ENCODE assay signal across 9 mouse cellular contexts in genomic region chr17:29337979-29338823, GRCm38 (mm10). TPM values are rescaled to one million over a fixed set of nuclear protein-coding genes. Genes with fewer than 3 reads are reported as not detected.
DNase-seq lines count a peak whose midpoint lies in the region; ATAC-seq lines count a peak whose summit lies in the region.
"Had no signal": no experiment of that assay in that cellular context is flagged by ENCODE, and none has a peak within 500 bp of the region (broad histone marks: within the 10 kb centered on the region; RNA-seq: fewer than 3 reads in every experiment).

No protein-coding gene starts in this region.

- H3K9ac ChIP-seq in limb, embryonic 13.5 days: no peak overlapping the region
- H3K9ac ChIP-seq in embryonic facial prominence, embryonic 14.5 days (ENCODE audit: low read depth, low read length): no peak overlapping the region
- no peak overlapping the region for H3K9ac ChIP-seq in neural tube, embryonic 15.5 days (replicated peaks)
- H3K9ac ChIP-seq: embryonic facial prominence, embryonic 13.5 days had no signal

- no peak overlapping the region for H3K4me2 ChIP-seq in limb, embryonic 13.5 days (replicated peaks)
- no peak overlapping the region for H3K4me2 ChIP-seq in embryonic facial prominence, embryonic 14.5 days (ENCODE audit: low read depth, low read length)
- H3K4me2 ChIP-seq in neural tube, embryonic 15.5 days: no peak overlapping the region
- H3K4me2 ChIP-seq: embryonic facial prominence, embryonic 13.5 days had no signal

- DNase-seq in gastrocnemius, postnatal 25 days: peak; percentile 67
- DNase-seq in gastrocnemius, postnatal 10 days: no peak
- no peak for DNase-seq in limb, embryonic 10.5 days (ENCODE audit: low spot score)
- no peak for DNase-seq in embryonic facial prominence, embryonic 14.5 days (ENCODE audit: low spot score)
- no peak for DNase-seq in urinary bladder, postnatal 4 days (ENCODE audit: low spot score in 2 of 2)
- DNase-seq in frontal cortex, postnatal 14 days (ENCODE audit: low spot score in 2 of 2): no peak

- H3K36me3 ChIP-seq in limb, embryonic 13.5 days: peaks cover 82% of the 10 kb centered on the region
- peaks cover 92% of the 10 kb centered on the region for H3K36me3 ChIP-seq in limb, embryonic 10.5 days
- H3K36me3 ChIP-seq in embryonic facial prominence, embryonic 14.5 days (ENCODE audit: control insufficient read depth, insufficient read depth, low read length): peaks cover 80% of the 10 kb centered on the region
- H3K36me3 ChIP-seq in neural tube, embryonic 15.5 days: peaks cover 73% of the 10 kb centered on the region

- H3K27ac ChIP-seq in limb, embryonic 13.5 days: peak overlapping the region; percentile 28; the same call in 1 of the 2 replicates
- H3K27ac ChIP-seq in limb, embryonic 10.5 days: no peak overlapping the region
- H3K27ac ChIP-seq in embryonic facial prominence, embryonic 14.5 days (replicated peaks; ENCODE audit: low read depth, low read length): peak overlapping the region; percentile 18; the same call in 1 of the 2 replicates
- peak overlapping the region; percentile 69 for H3K27ac ChIP-seq in neural tube, embryonic 15.5 days (replicated peaks)

- H3K4me3 ChIP-seq in limb, embryonic 13.5 days: no peak overlapping the region
- H3K4me3 ChIP-seq in limb, embryonic 10.5 days: no peak overlapping the region
- H3K4me3 ChIP-seq in embryonic facial prominence, embryonic 14.5 days (ENCODE audit: low read depth, low read length): no peak overlapping the region
- no peak overlapping the region for H3K4me3 ChIP-seq in neural tube, embryonic 15.5 days (replicated peaks)
- H3K4me3 ChIP-seq: embryonic facial prominence, embryonic 13.5 days had no signal

- peaks cover 30% of the 10 kb centered on the region for H3K4me1 ChIP-seq in limb, embryonic 13.5 days
- H3K4me1 ChIP-seq in limb, embryonic 10.5 days: peaks cover 33% of the 10 kb centered on the region
- peaks cover 21% of the 10 kb centered on the region for H3K4me1 ChIP-seq in embryonic facial prominence, embryonic 14.5 days (ENCODE audit: control insufficient read depth, insufficient read depth, low read length)
- H3K4me1 ChIP-seq in neural tube, embryonic 15.5 days: peaks cover 45% of the 10 kb centered on the region

- WGBS in limb, embryonic 13.5 days: 88% methylated on average over 9 of the region's 9 CpGs
- 92% methylated on average over 9 of the region's 9 CpGs for WGBS in limb, embryonic 10.5 days
- 85% methylated on average over 9 of the region's 9 CpGs for WGBS in embryonic facial prominence, embryonic 14.5 days
- WGBS in neural tube, embryonic 15.5 days: 69% methylated on average over 9 of the region's 9 CpGs

- ATAC-seq in limb, embryonic 13.5 days (ENCODE audit: low FRiP score, low read depth): no peak
- no peak for ATAC-seq in embryonic facial prominence, embryonic 14.5 days (ENCODE audit: low read depth)
- peak; percentile 30 for ATAC-seq in neural tube, embryonic 15.5 days (ENCODE audit: low FRiP score)

- H3K9me3 ChIP-seq in limb, embryonic 13.5 days: no peaks in the 10 kb centered on the region
- no peaks in the 10 kb centered on the region for H3K9me3 ChIP-seq in limb, embryonic 10.5 days (replicated peaks)
- no peaks in the 10 kb centered on the region for H3K9me3 ChIP-seq in embryonic facial prominence, embryonic 14.5 days (ENCODE audit: control insufficient read depth, low read length)
- no peaks in the 10 kb centered on the region for H3K9me3 ChIP-seq in neural tube, embryonic 15.5 days (replicated peaks)
- H3K9me3 ChIP-seq: embryonic facial prominence, embryonic 13.5 days had no signal

- H3K27me3 ChIP-seq in limb, embryonic 13.5 days: no peaks in the 10 kb centered on the region
- no peaks in the 10 kb centered on the region for H3K27me3 ChIP-seq in limb, embryonic 10.5 days (ENCODE audit: low read depth, poor library complexity, severe bottlenecking)
- H3K27me3 ChIP-seq in embryonic facial prominence, embryonic 14.5 days (replicated peaks; ENCODE audit: control insufficient read depth, insufficient read depth, low read length): no peaks in the 10 kb centered on the region
- no peaks in the 10 kb centered on the region for H3K27me3 ChIP-seq in neural tube, embryonic 15.5 days (replicated peaks)
- H3K27me3 ChIP-seq: embryonic facial prominence, embryonic 13.5 days had no signal

RNA-seq across cellular contexts. Expression of gene Mtch1, which starts 9.5 kb away (rescaled TPM):
- 100 to 1,000 TPM; 104 to 106 TPM for total RNA-seq in gastrocnemius, postnatal 25 days (2021)
- 100 to 1,000 TPM; 197 to 221 TPM for total RNA-seq in gastrocnemius, postnatal 10 days (2021)
- polyA plus RNA-seq in limb, embryonic 13.5 days (2015; fragmentation: Nextera tagmentation; extraction: Ambion mirVana): 328 and 333 TPM in 2 replicates
- 234 and 286 TPM in 2 replicates for polyA plus RNA-seq in limb, embryonic 10.5 days (2016; fragmentation: Nextera tagmentation; extraction: Ambion mirVana)
- polyA plus RNA-seq in embryonic facial prominence, embryonic 14.5 days (2014; fragmentation: Nextera tagmentation; extraction: Ambion mirVana): 396 and 441 TPM in 2 replicates
- polyA plus RNA-seq in neural tube, embryonic 15.5 days (2015; fragmentation: Nextera tagmentation; extraction: Ambion mirVana): 453 and 482 TPM in 2 replicates

RNA-seq across cellular contexts. Expression of gene Pi16, which starts 20.7 kb away (rescaled TPM):
- 10 to 100 TPM; 27.9 to 47.2 TPM for total RNA-seq in gastrocnemius, postnatal 25 days (2021)
- total RNA-seq in gastrocnemius, postnatal 10 days (2021): 10 to 100 TPM; 38.8 to 45.1 TPM
- 0.45 and 0.46 TPM in 2 replicates for polyA plus RNA-seq in limb, embryonic 13.5 days (2015; fragmentation: Nextera tagmentation; extraction: Ambion mirVana)
- polyA plus RNA-seq in limb, embryonic 10.5 days (2016; fragmentation: Nextera tagmentation; extraction: Ambion mirVana): 0.34 and 0.35 TPM in 2 replicates
- 1.8 and 3.0 TPM in 2 replicates for polyA plus RNA-seq in embryonic facial prominence, embryonic 14.5 days (2014; fragmentation: Nextera tagmentation; extraction: Ambion mirVana)
- polyA plus RNA-seq in neural tube, embryonic 15.5 days (2015; fragmentation: Nextera tagmentation; extraction: Ambion mirVana): 2.8 TPM in 2 replicates

RNA-seq across cellular contexts. Expression of gene Fgd2, which starts 22.5 kb away (rescaled TPM):
- 1 to 10 TPM; 1.2 to 1.6 TPM for total RNA-seq in gastrocnemius, postnatal 25 days (2021)
- total RNA-seq in gastrocnemius, postnatal 10 days (2021): 1 to 10 TPM; 3.5 to 3.9 TPM
- polyA plus RNA-seq in limb, embryonic 13.5 days (2015; fragmentation: Nextera tagmentation; extraction: Ambion mirVana): 4.3 and 6.7 TPM in 2 replicates
- polyA plus RNA-seq in limb, embryonic 10.5 days (2016; fragmentation: Nextera tagmentation; extraction: Ambion mirVana): 6.4 and 6.7 TPM in 2 replicates
- polyA plus RNA-seq in embryonic facial prominence, embryonic 14.5 days (2014; fragmentation: Nextera tagmentation; extraction: Ambion mirVana): 10.5 and 12.7 TPM in 2 replicates
- polyA plus RNA-seq in neural tube, embryonic 15.5 days (2015; fragmentation: Nextera tagmentation; extraction: Ambion mirVana): 3.7 and 9.8 TPM in 2 replicates
